Mouse (Mus musculus) liver, embryonic 14.5 days (tissue): ENCODE measurements around the gene Wdfy2. TPM values are rescaled to one million over a fixed set of nuclear protein-coding genes. Genes with fewer than 3 reads are reported as not detected.
A peak's percentile ranks its signal among the peaks of the same experiment; 100 is the strongest.

ENCODE experiments used
- ATAC-seq: fragments of 200-750 bp; cut with Nextera tagmentation; 2 replicates; pipeline ENCODE4 v1.8.0; 2017; ENCODE audit warnings: moderate number of reproducible peaks, mild to moderate bottlenecking, moderate library complexity; ENCODE audit not compliant: insufficient read depth
- DNase-seq, 3 experiments: peaks; one replicate each; pipeline ENCODE4 v3.0.0-alpha.2; 2012 to 2013; ENCODE audit warnings: low read depth in 3 of 3, low spot score in 3 of 3
- H3K27ac ChIP-seq: fragments of 300-500 bp; sonication (generic); 2 replicates; pipeline ENCODE4 v1.5.1; 2014; ENCODE audit warnings: moderate library complexity, mild to moderate bottlenecking, control low read depth, inconsistent platforms
- H3K27me3 ChIP-seq: fragments of 300-500 bp; sonication (generic); 2 replicates; pipeline ENCODE4 v1.6.1; 2014; ENCODE audit warnings: mild to moderate bottlenecking, low read length, moderate library complexity; ENCODE audit not compliant: control insufficient read depth, insufficient read depth
- H3K36me3 ChIP-seq: fragments of 300-500 bp; sonication (generic); replicated peaks from 2 replicates; pipeline ENCODE4 v1.6.1; 2014; ENCODE audit warnings: low read depth; ENCODE audit not compliant: control insufficient read depth, insufficient read depth
- H3K4me1 ChIP-seq, 2 experiments: fragments of 200-500 bp in 1 of 2; fragments of 300-500 bp in 1 of 2; sonication (generic) in 1 of 2; replicated peaks; 2 replicates each; pipeline ENCODE4 v1.6.1; 2012 to 2014; ENCODE audit warnings: antibody characterized with exemption in 1 of 2, inconsistent platforms in 1 of 2, low read length in 1 of 2; ENCODE audit not compliant: control insufficient read depth in 2 of 2, insufficient read depth in 2 of 2
- H3K4me2 ChIP-seq: fragments of 300-500 bp; sonication (generic); 2 replicates; pipeline ENCODE4 v1.6.1; 2014; ENCODE audit warnings: low read depth, mild to moderate bottlenecking, control low read depth, moderate library complexity
- H3K4me3 ChIP-seq, 2 experiments: fragments of 200-500 bp in 1 of 2; fragments of 300-500 bp in 1 of 2; sonication (generic) in 1 of 2; 2 replicates each; pipeline ENCODE4 v1.5.1; 2012 to 2014; ENCODE audit warnings: low read depth in 2 of 2, low read length in 2 of 2, mild to moderate bottlenecking in 2 of 2, control low read depth in 1 of 2, inconsistent platforms in 1 of 2, moderate library complexity in 1 of 2; ENCODE audit not compliant: insufficient read depth in 1 of 2
- H3K9ac ChIP-seq: fragments of 300-500 bp; sonication (generic); replicated peaks from 2 replicates; pipeline ENCODE4 v1.6.1; 2014; ENCODE audit warnings: mild to moderate bottlenecking, control low read depth, moderate library complexity
- H3K9me3 ChIP-seq: fragments of 300-500 bp; sonication (generic); 2 replicates; pipeline ENCODE4 v1.6.1; 2016; ENCODE audit warnings: low read length, mixed read lengths; ENCODE audit not compliant: control insufficient read depth
- CTCF ChIP-seq: IDR thresholded peaks from 2 replicates; pipeline ENCODE4 v1.5.1; 2016; ENCODE audit warnings: antibody characterized with exemption, low read depth, control low read depth
- EP300 ChIP-seq: IDR thresholded peaks from 2 replicates; pipeline ENCODE4 v1.6.1; 2016; ENCODE audit warnings: antibody characterized with exemption, low read depth
- WGBS: fragments of 180-500 bp; shearing (Covaris S2); extraction: QIAGEN DNeasy Blood & Tissue Kit; methylation state at CpG from one replicate; pipeline ENCODE4 v1.1.7; 2014; ENCODE audit not compliant: insufficient replicate concordance; 5-methylcytosine and 5-hydroxymethylcytosine counted together
- polyA plus RNA-seq, 2 experiments: library from polyadenylated mRNA; depleted of rRNA in 1 of 2; stranded (reverse) in 1 of 2; unstranded in 1 of 2; fragments of >200 nt; fragmentation: Nextera tagmentation in 1 of 2; extraction: Ambion mirVana in 1 of 2; gene quantifications; 2 replicates each; pipeline versions ENCODE4 v1.2.1 to v1.2.3; 2012 to 2014

The Wdfy2 gene
- polyA plus RNA-seq, 2 experiments = 1.9 to 3.6 TPM

DNA sequence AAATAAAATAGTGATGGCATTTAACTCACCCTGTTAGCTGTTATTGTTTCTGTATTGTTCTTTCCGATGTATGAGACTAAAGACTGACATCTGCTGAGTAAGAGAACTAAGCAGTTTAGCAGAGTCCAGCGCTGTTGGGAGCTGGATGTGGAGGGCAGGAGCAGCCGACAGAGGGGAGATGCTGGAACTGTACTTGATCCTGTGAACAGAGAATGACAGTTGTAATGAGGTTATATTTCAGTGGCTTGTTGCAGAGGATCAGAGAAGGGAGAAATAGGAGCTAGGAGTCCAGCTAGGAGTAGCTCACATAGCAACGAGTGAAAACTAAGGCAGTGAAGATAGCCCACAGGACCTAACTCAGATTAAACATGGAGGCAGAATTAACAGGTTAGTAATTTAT lies 36.3 kb downstream of the Wdfy2 start:
- WGBS = 67% methylated on average over 4 of the region's 4 CpGs
- DNase-seq (no peak), ATAC-seq (no peak)
- no peak overlapping the region for H3K27ac ChIP-seq
- no peak overlapping the region for H3K4me2 ChIP-seq
- no peaks in the 10 kb centered on the region for H3K27me3 ChIP-seq
- TF ChIP-seq EP300 (no peak), CTCF (no peak)
- H3K4me1 ChIP-seq = peaks cover 22 to 23% of the 10 kb centered on the region in 2 experiments
- H3K36me3 ChIP-seq = no peaks in the 10 kb centered on the region
- no peak overlapping the region for H3K4me3 ChIP-seq
- H3K9me3 ChIP-seq = no peaks in the 10 kb centered on the region
- H3K9ac ChIP-seq = no peak overlapping the region

DNA sequence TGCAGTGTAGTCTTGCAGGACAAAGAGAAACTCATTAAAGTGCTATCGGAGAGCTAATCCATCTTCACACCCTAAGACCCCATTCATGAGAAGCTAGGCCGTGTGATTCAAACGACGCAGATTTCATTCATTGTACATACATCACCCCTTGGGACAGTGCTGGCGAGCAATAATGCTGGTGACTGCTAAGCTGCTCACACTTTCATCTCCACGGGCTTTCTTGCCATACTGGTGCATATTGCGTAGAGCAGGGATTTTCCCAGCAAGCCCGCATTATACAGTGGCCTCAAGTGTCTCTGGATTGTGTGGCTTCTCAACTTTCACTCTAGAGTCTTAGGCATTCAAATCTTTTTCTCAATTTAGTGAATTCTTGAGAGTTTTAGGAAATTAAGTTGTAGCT lies 36.9 kb downstream of the Wdfy2 start:
- H3K36me3 ChIP-seq = no peaks in the 10 kb centered on the region
- 79% methylated on average over 8 of the region's 8 CpGs for WGBS
- no peak overlapping the region for H3K27ac ChIP-seq
- peaks cover 28% of the 10 kb centered on the region in 2 experiments for H3K4me1 ChIP-seq
- DNase-seq (no peak), ATAC-seq (no peak)
- no peak for TF ChIP-seq EP300
- H3K9me3 ChIP-seq = no peaks in the 10 kb centered on the region
- no peak overlapping the region for H3K9ac ChIP-seq
- H3K4me2 ChIP-seq = no peak overlapping the region
- no peaks in the 10 kb centered on the region for H3K27me3 ChIP-seq
- H3K4me3 ChIP-seq = no peak overlapping the region

DNA sequence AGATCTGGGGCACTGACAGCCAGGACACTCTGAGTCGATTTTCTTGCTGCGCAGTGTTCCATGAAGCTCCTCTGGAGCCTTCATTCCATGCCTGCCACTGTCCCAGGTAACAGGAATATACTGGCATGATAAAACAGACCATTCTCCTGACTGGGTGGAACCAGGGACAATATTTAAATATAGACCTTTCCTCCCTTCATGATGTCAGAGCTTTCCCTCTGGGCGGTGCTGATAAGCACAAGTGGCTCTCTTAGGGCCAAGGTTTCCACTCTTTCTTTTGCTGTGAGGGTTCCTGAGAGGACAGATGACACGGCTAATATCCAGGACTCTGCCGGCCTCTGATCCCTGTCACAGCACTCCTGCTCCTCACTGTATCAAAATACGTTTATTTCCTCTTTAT lies 40.6 kb downstream of the Wdfy2 start:
- DNase-seq (peak; percentile 77 to 80 (median 77)), ATAC-seq (peak; percentile 91)
- 20% methylated on average over 6 of the region's 6 CpGs for WGBS
- no peaks in the 10 kb centered on the region for H3K36me3 ChIP-seq
- no peak overlapping the region for H3K4me3 ChIP-seq
- no peaks in the 10 kb centered on the region for H3K9me3 ChIP-seq
- H3K27me3 ChIP-seq = no peaks in the 10 kb centered on the region
- H3K9ac ChIP-seq = peak overlapping the region; percentile 47
- H3K4me2 ChIP-seq = peak overlapping the region; percentile 56
- TF ChIP-seq CTCF = no peak
- TF ChIP-seq EP300 = peak; percentile 71
- peaks cover 29 to 35% of the 10 kb centered on the region in 2 experiments for H3K4me1 ChIP-seq
- H3K27ac ChIP-seq = peak overlapping the region; percentile 78

DNA sequence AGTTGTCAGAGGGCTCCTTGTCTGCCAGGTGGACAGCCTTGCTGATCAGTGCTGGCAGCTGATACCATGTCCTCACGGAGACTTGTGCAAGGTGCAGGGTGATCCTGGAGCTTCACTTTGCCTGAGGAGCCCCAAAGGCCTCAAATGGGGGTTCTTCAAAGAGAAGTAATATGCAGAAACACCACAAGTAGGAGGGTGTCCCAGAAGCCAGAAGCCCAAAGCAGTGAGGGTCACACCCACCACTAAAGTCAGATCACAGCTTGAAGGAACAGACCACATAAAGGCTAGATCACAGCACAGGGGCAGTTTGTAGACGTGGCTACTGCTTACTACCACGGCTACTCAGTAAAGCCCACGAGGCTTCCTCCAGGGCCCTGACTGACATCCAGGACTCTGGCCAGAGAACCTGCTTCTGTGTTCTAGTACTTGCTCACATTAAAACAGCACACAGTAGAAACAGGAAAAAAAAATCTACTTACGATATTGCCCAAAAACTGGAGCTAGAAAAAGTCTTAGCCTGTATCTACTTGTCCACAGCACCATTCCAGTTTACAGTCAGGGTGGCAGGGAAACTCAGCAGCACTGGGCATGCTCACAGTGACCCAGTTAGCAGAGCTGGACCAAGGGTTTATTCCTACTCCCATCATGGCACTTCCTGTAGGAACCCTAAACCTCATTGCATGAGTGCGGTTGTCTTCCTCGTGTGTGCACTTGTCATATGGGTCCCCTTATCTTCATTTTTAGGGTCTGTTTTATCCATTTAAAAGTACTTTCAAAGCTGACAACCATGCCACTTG lies 41.4 kb downstream of the Wdfy2 start:
- TF ChIP-seq CTCF = no peak
- TF ChIP-seq EP300 = no peak
- Histone ChIP-seq H3K4me2 (peak overlapping the region; percentile 56), H3K9me3 (no peaks in the 10 kb centered on the region), H3K36me3 (no peaks in the 10 kb centered on the region), H3K27ac (peak overlapping the region; percentile 78), H3K9ac (peak overlapping the region; percentile 45), H3K4me1 (peaks cover 29 to 35% of the 10 kb centered on the region in 2 experiments), H3K27me3 (no peaks in the 10 kb centered on the region), H3K4me3 (no peak overlapping the region)
- DNase-seq = no peak
- WGBS = 40% methylated on average over 7 of the region's 7 CpGs
- ATAC-seq = peak; percentile 72

DNA sequence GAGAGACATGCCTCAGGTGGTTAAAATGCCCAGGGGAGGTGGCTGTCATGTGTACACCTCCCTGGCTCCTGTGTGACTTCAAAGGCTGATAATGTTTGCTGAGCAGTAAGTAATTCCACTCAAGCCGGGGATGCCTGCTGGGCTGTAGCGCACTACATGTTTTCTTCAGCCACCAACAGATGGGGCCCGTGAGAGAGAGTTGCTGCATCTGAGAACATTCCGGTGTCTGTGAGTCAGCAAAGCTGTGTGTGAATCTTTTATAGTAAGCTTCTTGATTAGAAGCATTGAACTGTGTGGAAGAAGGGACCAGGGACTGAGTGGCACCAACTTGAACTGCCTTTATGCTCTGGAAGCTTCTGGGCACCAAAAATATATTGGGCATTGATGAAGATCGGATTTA lies 42.0 kb downstream of the Wdfy2 start:
- H3K4me1 ChIP-seq = peaks cover 29 to 37% of the 10 kb centered on the region in 2 experiments
- peak; percentile 59 to 70 (median 67) for DNase-seq
- H3K4me2 ChIP-seq = no peak overlapping the region

More for the DNA sequence above, 42.0 kb downstream of the Wdfy2 start:
- ATAC-seq = peak; percentile 60
- Histone ChIP-seq H3K27me3 (no peaks in the 10 kb centered on the region), H3K27ac (peak overlapping the region; percentile 78), H3K4me3 (no peak overlapping the region), H3K9me3 (no peaks in the 10 kb centered on the region), H3K9ac (peak overlapping the region; percentile 45; the same call in 1 of the 2 replicates), H3K36me3 (no peaks in the 10 kb centered on the region)
- TF ChIP-seq EP300 = no peak
- TF ChIP-seq CTCF = peak; percentile 81
- 19% methylated on average over 5 of the region's 5 CpGs for WGBS
